21 mouse cellular contexts compared by ENCODE assay signal in the genomic region with DNA sequence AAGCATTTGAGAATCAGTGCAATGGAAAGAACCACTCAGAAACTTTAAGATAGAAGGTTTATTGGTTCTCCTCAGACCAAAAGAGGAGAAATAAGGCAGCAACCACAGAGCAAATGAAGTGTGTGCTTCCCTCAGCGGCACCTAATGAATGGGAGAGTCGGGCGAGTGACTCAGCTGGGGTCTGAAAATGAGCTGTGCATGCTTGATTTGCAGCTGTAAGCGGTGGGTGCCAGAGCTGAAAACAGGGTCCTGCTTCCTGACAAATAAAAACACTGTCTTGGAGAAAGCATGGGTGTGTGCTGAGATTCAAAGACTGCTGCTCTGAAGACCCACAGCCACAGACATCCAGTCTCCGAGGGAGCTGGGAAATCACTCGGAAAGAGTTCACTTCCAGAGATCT.
DNase-seq lines count a peak whose midpoint lies in the region; ATAC-seq lines count a peak whose summit lies in the region.
"Had no signal": no experiment of that assay in that cellular context is flagged by ENCODE, and none has a peak within 500 bp of the region (broad histone marks: within the 10 kb centered on the region; RNA-seq: fewer than 3 reads in every experiment).

No protein-coding gene starts in this region.

- H3K4me1 ChIP-seq in forebrain, embryonic 14.5 days (ENCODE audit: control insufficient read depth, insufficient read depth, low read length): no peaks in the 10 kb centered on the region
- H3K4me1 ChIP-seq in forebrain, embryonic 12.5 days: no peaks in the 10 kb centered on the region
- no peaks in the 10 kb centered on the region for H3K4me1 ChIP-seq in liver, embryonic 11.5 days (replicated peaks; ENCODE audit: control insufficient read depth, insufficient read depth, low read length)
- no peaks in the 10 kb centered on the region for H3K4me1 ChIP-seq in liver, embryonic 12.5 days
- H3K4me1 ChIP-seq in intestine, embryonic 16.5 days (ENCODE audit: control insufficient read depth, insufficient read depth, low read length): no peaks in the 10 kb centered on the region
- H3K4me1 ChIP-seq: heart, embryonic 12.5 days; intestine, embryonic 15.5 days had no signal

- no peaks in the 10 kb centered on the region for H3K9me3 ChIP-seq in forebrain, embryonic 14.5 days (replicated peaks; ENCODE audit: control insufficient read depth, low read length)
- H3K9me3 ChIP-seq in forebrain, embryonic 12.5 days: no peaks in the 10 kb centered on the region
- H3K9me3 ChIP-seq in liver, embryonic 11.5 days (ENCODE audit: control insufficient read depth, low read length): no peaks in the 10 kb centered on the region
- H3K9me3 ChIP-seq in liver, embryonic 12.5 days (replicated peaks): no peaks in the 10 kb centered on the region
- H3K9me3 ChIP-seq in intestine, embryonic 16.5 days (ENCODE audit: control insufficient read depth, low read length): no peaks in the 10 kb centered on the region
- H3K9me3 ChIP-seq: heart, embryonic 12.5 days; hindbrain, embryonic 15.5 days; intestine, embryonic 15.5 days; neural tube, embryonic 15.5 days had no signal

- H3K9ac ChIP-seq in forebrain, embryonic 14.5 days (ENCODE audit: low read length): no peak overlapping the region
- H3K9ac ChIP-seq in forebrain, embryonic 12.5 days: no peak overlapping the region
- no peak overlapping the region for H3K9ac ChIP-seq in liver, embryonic 11.5 days (ENCODE audit: low read depth, low read length)
- no peak overlapping the region for H3K9ac ChIP-seq in liver, embryonic 12.5 days
- no peak overlapping the region for H3K9ac ChIP-seq in intestine, embryonic 16.5 days (ENCODE audit: low read depth, low read length)
- H3K9ac ChIP-seq: heart, embryonic 12.5 days; hindbrain, embryonic 15.5 days; intestine, embryonic 15.5 days; neural tube, embryonic 15.5 days had no signal

- no peak overlapping the region for H3K27ac ChIP-seq in forebrain, embryonic 14.5 days (ENCODE audit: low read depth, low read length)
- no peak overlapping the region for H3K27ac ChIP-seq in forebrain, embryonic 12.5 days
- H3K27ac ChIP-seq in liver, embryonic 11.5 days (ENCODE audit: low read depth, low read length): no peak overlapping the region
- no peak overlapping the region for H3K27ac ChIP-seq in liver, embryonic 12.5 days
- no peak overlapping the region for H3K27ac ChIP-seq in intestine, embryonic 16.5 days (ENCODE audit: low read length)
- H3K27ac ChIP-seq: hindbrain, embryonic 15.5 days; intestine, embryonic 15.5 days; neural tube, embryonic 15.5 days had no signal

- no peak overlapping the region for H3K4me2 ChIP-seq in forebrain, embryonic 14.5 days (ENCODE audit: low read length)
- H3K4me2 ChIP-seq in forebrain, embryonic 12.5 days: no peak overlapping the region
- H3K4me2 ChIP-seq in liver, embryonic 11.5 days: no peak overlapping the region
- H3K4me2 ChIP-seq in liver, embryonic 12.5 days: no peak overlapping the region
- no peak overlapping the region for H3K4me2 ChIP-seq in intestine, embryonic 16.5 days (ENCODE audit: low read depth, low read length)
- H3K4me2 ChIP-seq: heart, embryonic 12.5 days; hindbrain, embryonic 15.5 days; intestine, embryonic 15.5 days; neural tube, embryonic 15.5 days had no signal

- 39% methylated on average over 6 of the region's 6 CpGs for WGBS in forebrain, embryonic 14.5 days
- 54% methylated on average over 6 of the region's 6 CpGs for WGBS in forebrain, embryonic 12.5 days
- WGBS in liver, embryonic 11.5 days: 68% methylated on average over 6 of the region's 6 CpGs
- WGBS in liver, embryonic 12.5 days (ENCODE audit: insufficient replicate concordance): 70% methylated on average over 6 of the region's 6 CpGs
- 66% methylated on average over 6 of the region's 6 CpGs for WGBS in intestine, embryonic 16.5 days

- H3K27me3 ChIP-seq in forebrain, embryonic 14.5 days (replicated peaks; ENCODE audit: control insufficient read depth, insufficient read depth, low read length): no peaks in the 10 kb centered on the region
- no peaks in the 10 kb centered on the region for H3K27me3 ChIP-seq in forebrain, embryonic 12.5 days
- no peaks in the 10 kb centered on the region for H3K27me3 ChIP-seq in liver, embryonic 11.5 days (replicated peaks; ENCODE audit: control insufficient read depth, insufficient read depth, low read length)
- H3K27me3 ChIP-seq in liver, embryonic 12.5 days (replicated peaks): no peaks in the 10 kb centered on the region
- no peaks in the 10 kb centered on the region for H3K27me3 ChIP-seq in intestine, embryonic 16.5 days (replicated peaks; ENCODE audit: control insufficient read depth, insufficient read depth, low read length)
- H3K27me3 ChIP-seq: heart, embryonic 12.5 days; hindbrain, embryonic 15.5 days; intestine, embryonic 15.5 days; neural tube, embryonic 15.5 days had no signal

- H3K36me3 ChIP-seq in forebrain, embryonic 14.5 days (ENCODE audit: control insufficient read depth, insufficient read depth, low read length): no peaks in the 10 kb centered on the region
- no peaks in the 10 kb centered on the region for H3K36me3 ChIP-seq in forebrain, embryonic 12.5 days (replicated peaks)
- no peaks in the 10 kb centered on the region for H3K36me3 ChIP-seq in liver, embryonic 11.5 days (ENCODE audit: control insufficient read depth, insufficient read depth, low read length)
- H3K36me3 ChIP-seq in liver, embryonic 12.5 days: no peaks in the 10 kb centered on the region
- no peaks in the 10 kb centered on the region for H3K36me3 ChIP-seq in intestine, embryonic 16.5 days (ENCODE audit: control insufficient read depth, insufficient read depth, low read length)
- H3K36me3 ChIP-seq: heart, embryonic 12.5 days; hindbrain, embryonic 15.5 days; intestine, embryonic 15.5 days; neural tube, embryonic 15.5 days had no signal

- peak; percentile 13 for DNase-seq in forebrain, embryonic 14.5 days (ENCODE audit: low spot score)
- peak; percentile 8 for DNase-seq in liver, embryonic 11.5 days (ENCODE audit: low spot score)
- DNase-seq in right cerebral cortex, postnatal 10 days (ENCODE audit: low spot score in 2 of 2): peak; percentile 36 to 41
- no peak for DNase-seq in right cerebral cortex, adult 2 months (ENCODE audit: low spot score in 2 of 2)
- DNase-seq in retina, postnatal 1 day: peak; percentile 15
- DNase-seq: adrenal gland, postnatal 25 days; cerebellum, adult 11-12 months; cerebellum, postnatal 10 days; gastrocnemius, postnatal 25 days; heart, adult 18-20 months; heart, postnatal 10 days; kidney, postnatal 25 days; layer of hippocampus, postnatal 36 days; thymus, postnatal 25 days had no signal

- ATAC-seq in forebrain, embryonic 14.5 days: no peak
- ATAC-seq in forebrain, embryonic 12.5 days (ENCODE audit: low FRiP score): no peak
- no peak for ATAC-seq in liver, embryonic 11.5 days (replicated peaks; ENCODE audit: low FRiP score)
- ATAC-seq in liver, embryonic 12.5 days: no peak
- ATAC-seq in intestine, embryonic 16.5 days: no peak
- ATAC-seq: intestine, embryonic 15.5 days had no signal

- H3K4me3 ChIP-seq in forebrain, embryonic 14.5 days (ENCODE audit: low read depth, low read length): no peak overlapping the region
- H3K4me3 ChIP-seq in forebrain, embryonic 12.5 days (replicated peaks): no peak overlapping the region
- no peak overlapping the region for H3K4me3 ChIP-seq in liver, embryonic 11.5 days (ENCODE audit: low read depth, low read length)
- no peak overlapping the region for H3K4me3 ChIP-seq in liver, embryonic 12.5 days
- H3K4me3 ChIP-seq in intestine, embryonic 16.5 days (ENCODE audit: low read length): no peak overlapping the region
- H3K4me3 ChIP-seq: heart, embryonic 12.5 days; hindbrain, embryonic 15.5 days; intestine, embryonic 15.5 days; neural tube, embryonic 15.5 days had no signal

Comparison
In these comparisons a context has a peak if more than half of its experiments do, and no peak if none do; other contexts are left out.
1. DNase-seq: peak in forebrain, embryonic 14.5 days (single experiment), liver, embryonic 11.5 days (single experiment), right cerebral cortex, postnatal 10 days (2 of 2) and retina, postnatal 1 day (single experiment); none in right cerebral cortex, adult 2 months (0 of 2).